Mouse (Mus musculus) MEL (cell line): ENCODE measurements around the gene Mrpl45. TPM values are rescaled to one million over a fixed set of nuclear protein-coding genes. Genes with fewer than 3 reads are reported as not detected.

Experiments used
- DNase-seq: peaks from one replicate; pipeline ENCODE4 v3.0.0; 2011; ENCODE audit warnings: low read depth, low spot score
- H3K27ac ChIP-seq: 2 replicates; pipeline ENCODE4 v1.5.1; 2012; ENCODE audit warnings: low read depth, mild to moderate bottlenecking, control low read depth, low read length, moderate library complexity; ENCODE audit not compliant: control insufficient read depth
- H3K27me3 ChIP-seq, 2 experiments: fragments of 150-350 bp in 1 of 2; sonication (generic) in 1 of 2; 2 replicates each; pipeline ENCODE4 v1.6.1; 2012; ENCODE audit warnings: low read length in 2 of 2, mild to moderate bottlenecking in 2 of 2, improper control_type of control experiment in 1 of 2, moderate library complexity in 1 of 2; ENCODE audit not compliant: insufficient read depth in 2 of 2, control insufficient read depth in 1 of 2
- H3K36me3 ChIP-seq, 2 experiments: 2 replicates each; pipeline ENCODE4 v1.6.1; 2012 to 2014; ENCODE audit warnings: low read length in 2 of 2, improper control_type of control experiment in 1 of 2, inconsistent platforms in 1 of 2, mild to moderate bottlenecking in 1 of 2; ENCODE audit not compliant: insufficient read depth in 2 of 2, control insufficient read depth in 1 of 2
- H3K4me1 ChIP-seq, 2 experiments: fragments of 150-350 bp in 1 of 2; sonication (generic) in 1 of 2; 2 replicates each; pipeline ENCODE4 v1.6.1; 2012; ENCODE audit warnings: low read length in 2 of 2, improper control_type of control experiment in 1 of 2, mild to moderate bottlenecking in 1 of 2; ENCODE audit not compliant: insufficient read depth in 2 of 2, control insufficient read depth in 1 of 2
- H3K4me3 ChIP-seq, 2 experiments: fragments of 150-350 bp in 1 of 2; sonication (generic) in 1 of 2; 2 replicates each; pipeline ENCODE4 v1.5.1; 2012; ENCODE audit warnings: low read depth in 2 of 2, low read length in 2 of 2, mild to moderate bottlenecking in 2 of 2, moderate library complexity in 2 of 2, control low read depth in 1 of 2, improper control_type of control experiment in 1 of 2; ENCODE audit not compliant: control insufficient read depth in 1 of 2, insufficient read depth in 1 of 2
- H3K79me2 ChIP-seq: 2 replicates; pipeline ENCODE4 v1.6.1; 2012; ENCODE audit warnings: mild to moderate bottlenecking, low read length, moderate library complexity; ENCODE audit not compliant: control insufficient read depth, poor library complexity, insufficient read depth
- H3K9ac ChIP-seq: 2 replicates; pipeline ENCODE4 v1.6.1; 2012; ENCODE audit warnings: low read depth, mild to moderate bottlenecking, control low read depth, low read length, moderate library complexity; ENCODE audit not compliant: control insufficient read depth, poor library complexity, severe bottlenecking
- H3K9me3 ChIP-seq: fragments of 150-350 bp; sonication (generic); replicated peaks from 2 replicates; pipeline ENCODE4 v1.6.1; 2012; ENCODE audit warnings: mild to moderate bottlenecking, low read length, improper control_type of control experiment, moderate library complexity; ENCODE audit not compliant: insufficient read depth
- CHD1 ChIP-seq: IDR thresholded peaks from 2 replicates; pipeline ENCODE4 v1.6.1; 2012; ENCODE audit warnings: low read depth, mild to moderate bottlenecking, inconsistent platforms, low read length, improper control_type of control experiment
- CTCF ChIP-seq, 3 experiments: IDR thresholded peaks in 2 of 3; conservative IDR thresholded peaks in 1 of 3; 2 replicates each; pipeline ENCODE4 v1.5.1; 2011 to 2012; ENCODE audit warnings: low read length in 3 of 3, low read depth in 2 of 3, mild to moderate bottlenecking in 2 of 3, improper control_type of control experiment in 1 of 3, inconsistent platforms in 1 of 3, mixed read lengths in 1 of 3, moderate library complexity in 1 of 3; ENCODE audit not compliant: control insufficient read depth in 1 of 3, insufficient read depth in 1 of 3, poor library complexity in 1 of 3, severe bottlenecking in 1 of 3
- E2F4 ChIP-seq: IDR thresholded peaks from 2 replicates; pipeline ENCODE4 v1.6.1; 2011; ENCODE audit warnings: low read depth, low read length, improper control_type of control experiment, borderline replicate concordance
- ELF1 ChIP-seq: IDR thresholded peaks from 2 replicates; pipeline ENCODE4 v1.6.1; 2014; ENCODE audit warnings: low read depth, mild to moderate bottlenecking, inconsistent platforms, low read length, improper control_type of control experiment, moderate library complexity
- GABPA ChIP-seq: IDR thresholded peaks from 2 replicates; pipeline ENCODE4 v1.6.1; 2012; ENCODE audit warnings: low read depth, mild to moderate bottlenecking, inconsistent platforms, low read length, improper control_type of control experiment, moderate library complexity
- MAX ChIP-seq: IDR thresholded peaks from 2 replicates; pipeline ENCODE4 v1.6.1; 2011; ENCODE audit warnings: low read length, improper control_type of control experiment
- MAZ ChIP-seq: IDR thresholded peaks from 2 replicates; pipeline ENCODE4 v1.6.1; 2012; ENCODE audit warnings: low read depth, mild to moderate bottlenecking, inconsistent platforms, low read length, improper control_type of control experiment
- MEF2A ChIP-seq: IDR thresholded peaks from 2 replicates; pipeline ENCODE4 v1.6.1; 2014; ENCODE audit warnings: low read depth, mild to moderate bottlenecking, inconsistent platforms, low read length, improper control_type of control experiment; ENCODE audit not compliant: poor library complexity, insufficient replicate concordance, severe bottlenecking; ENCODE audit errors: extremely low read depth
- MYB ChIP-seq: IDR thresholded peaks from 2 replicates; pipeline ENCODE4 v1.6.1; 2011; ENCODE audit warnings: mild to moderate bottlenecking, low read depth, low read length, improper control_type of control experiment
- MYC ChIP-seq: IDR thresholded peaks from 2 replicates; pipeline ENCODE4 v1.6.1; 2011; ENCODE audit warnings: low read depth, mild to moderate bottlenecking, low read length, improper control_type of control experiment, moderate library complexity
- NELFE ChIP-seq: IDR thresholded peaks from 2 replicates; pipeline ENCODE4 v1.6.1; 2011; ENCODE audit warnings: low read depth, low read length, improper control_type of control experiment
- NRF1 ChIP-seq: IDR thresholded peaks from 2 replicates; pipeline ENCODE4 v1.6.1; 2014; ENCODE audit warnings: low read depth, mild to moderate bottlenecking, inconsistent platforms, low read length, improper control_type of control experiment, moderate library complexity; ENCODE audit not compliant: poor library complexity, insufficient read depth, severe bottlenecking
- POLR2A ChIP-seq, 2 experiments: IDR thresholded peaks; 2 replicates each; pipeline ENCODE4 v1.6.1; 2011 to 2012; ENCODE audit warnings: low read length in 2 of 2, mild to moderate bottlenecking in 2 of 2, control low read depth in 1 of 2, improper control_type of control experiment in 1 of 2, low read depth in 1 of 2, moderate library complexity in 1 of 2; ENCODE audit not compliant: control insufficient read depth in 1 of 2, insufficient read depth in 1 of 2, poor library complexity in 1 of 2
- POLR2AphosphoS2 ChIP-seq: IDR thresholded peaks from 2 replicates; pipeline ENCODE4 v1.6.1; 2011; ENCODE audit warnings: low read length, improper control_type of control experiment
- RAD21 ChIP-seq: IDR thresholded peaks from 2 replicates; pipeline ENCODE4 v1.6.1; 2011; ENCODE audit warnings: mild to moderate bottlenecking, low read depth, low read length, improper control_type of control experiment
- SIN3A ChIP-seq: IDR thresholded peaks from 2 replicates; pipeline ENCODE4 v1.6.1; 2012; ENCODE audit warnings: low read length, improper control_type of control experiment, inconsistent platforms
- SMC3 ChIP-seq: IDR thresholded peaks from 2 replicates; pipeline ENCODE4 v1.6.1; 2011; ENCODE audit warnings: low read depth, low read length, improper control_type of control experiment
- TBP ChIP-seq: IDR thresholded peaks from 2 replicates; pipeline ENCODE4 v1.8.0; 2011; ENCODE audit warnings: low read depth, low read length, improper control_type of control experiment
- TCF12 ChIP-seq: IDR thresholded peaks from 2 replicates; pipeline ENCODE4 v1.6.1; 2014; ENCODE audit warnings: low read depth, mild to moderate bottlenecking, inconsistent platforms, low read length, improper control_type of control experiment, moderate library complexity
- ZC3H11A ChIP-seq: IDR thresholded peaks from 2 replicates; pipeline ENCODE4 v1.6.1; 2012; ENCODE audit warnings: low read depth, mild to moderate bottlenecking, inconsistent platforms, low read length, improper control_type of control experiment
- ZKSCAN1 ChIP-seq: IDR thresholded peaks from 2 replicates; pipeline ENCODE4 v1.6.1; 2012; ENCODE audit warnings: low read depth, mild to moderate bottlenecking, inconsistent platforms, low read length, improper control_type of control experiment, moderate library complexity
- ZMIZ1 ChIP-seq: IDR thresholded peaks from 2 replicates; pipeline ENCODE4 v1.6.1; 2012; ENCODE audit warnings: low read depth, mild to moderate bottlenecking, inconsistent platforms, low read length, improper control_type of control experiment, moderate library complexity
- ZNF384 ChIP-seq: IDR thresholded peaks from 2 replicates; pipeline ENCODE4 v1.6.1; 2012; ENCODE audit warnings: low read depth, mild to moderate bottlenecking, inconsistent platforms, low read length, improper control_type of control experiment
- polyA plus RNA-seq, 2 experiments: library from polyadenylated mRNA; stranded (reverse) in 1 of 2; unstranded in 1 of 2; fragments of >175 nt in 1 of 2; fragments of >200 nt in 1 of 2; gene quantifications; 2 replicates each; pipeline versions ENCODE4 v1.2.1 to v1.2.4; 2012; ENCODE audit warnings: low replicate concordance in 2 of 2, low read depth in 1 of 2; ENCODE audit not compliant: insufficient read length in 2 of 2, insufficient read depth in 1 of 2, missing spikeins in 1 of 2
- total RNA-seq: library from RNA; depleted of rRNA; stranded (reverse); fragments of 300-350 nt; gene quantifications from 2 replicates; pipeline ENCODE4 v1.2.3, GENCODE M21; 2012

Gene Mrpl45
- total and polyA plus RNA-seq, 3 experiments, result 65.0 to 72.7 TPM; not detected in 1

- peak; percentile 71 for DNase-seq
- peaks cover 0 to 23% of the 10 kb centered on the region in 2 experiments; a peak in 2 of 4 replicates for H3K36me3 ChIP-seq
These were observed 9.7 kb downstream of the Mrpl45 start for GRCm38 (mm10) chr11:97325224-97325623.

GRCm38 (mm10) chr11:97328148-97328547, 12.6 kb downstream of the Mrpl45 start:
- H3K79me2 ChIP-seq, result no peaks in the 10 kb centered on the region
- no peaks in the 10 kb centered on the region for H3K9me3 ChIP-seq
- no peak overlapping the region for H3K27ac ChIP-seq
- no peak overlapping the region for H3K4me3 ChIP-seq
- peaks cover 0 to 16% of the 10 kb centered on the region in 2 experiments; a peak in 2 of 4 replicates for H3K36me3 ChIP-seq
- TF ChIP-seq RAD21, result peak; percentile 68
- no peak for TF ChIP-seq GABPA
- TF ChIP-seq MAX, result no peak
- TF ChIP-seq ZC3H11A, result 0 out of 2 replicates have a peak, but pooled peaks have one; percentile 49
- TF ChIP-seq CTCF (IDR thresholded peaks at IDR 0.05 in 2 of 3, conservative IDR thresholded peaks at IDR 0.05 in 1 of 3; ENCODE audit: control insufficient read depth in 1 of 3, insufficient read depth in 1 of 3, low read depth in 2 of 3, low read length in 3 of 3, poor library complexity in 1 of 3, severe bottlenecking in 1 of 3), result peak; percentile 88 to 99 (median 96)
- peak; percentile 75 for TF ChIP-seq SMC3
- no peak overlapping the region for H3K9ac ChIP-seq
- peak; percentile 85 for DNase-seq
- no peaks in the 10 kb centered on the region for H3K27me3 ChIP-seq
- H3K4me1 ChIP-seq, result no peaks in the 10 kb centered on the region

More at GRCm38 (mm10) chr11:97325224-97325623, 9.7 kb downstream of the Mrpl45 start:
- Histone ChIP-seq H3K4me1 (no peaks in the 10 kb centered on the region), H3K4me3 (no peak overlapping the region), H3K9ac (no peak overlapping the region), H3K27me3 (no peaks in the 10 kb centered on the region), H3K27ac (no peak overlapping the region), H3K79me2 (no peaks in the 10 kb centered on the region), H3K9me3 (no peaks in the 10 kb centered on the region)
- TF ChIP-seq CTCF (IDR thresholded peaks at IDR 0.05 in 2 of 3, conservative IDR thresholded peaks at IDR 0.05 in 1 of 3; ENCODE audit: control insufficient read depth in 1 of 3, insufficient read depth in 1 of 3, low read depth in 2 of 3, low read length in 3 of 3, poor library complexity in 1 of 3, severe bottlenecking in 1 of 3) (peak; percentile 53 to 75 (median 72)), CHD1 (no peak), TBP (peak; percentile 45; the same call in 1 of the 2 replicates)
- TF ChIP-seq, all 39 proteins: peak for 2

GRCm38 (mm10) chr11:97330315-97330714, 14.8 kb downstream of the Mrpl45 start:
- Histone ChIP-seq H3K36me3 (peaks cover 0 to 6% of the 10 kb centered on the region in 2 experiments; a peak in 2 of 4 replicates), H3K27ac (no peak overlapping the region), H3K9ac (no peak overlapping the region), H3K4me3 (no peak overlapping the region), H3K4me1 (no peaks in the 10 kb centered on the region), H3K79me2 (no peaks in the 10 kb centered on the region), H3K9me3 (no peaks in the 10 kb centered on the region), H3K27me3 (no peaks in the 10 kb centered on the region)
- TF ChIP-seq ZMIZ1, result no peak
- no peak for TF ChIP-seq POLR2A (IDR thresholded peaks at IDR 0.05; ENCODE audit: control insufficient read depth in 1 of 2, insufficient read depth in 1 of 2, low read depth in 1 of 2, low read length in 2 of 2, poor library complexity in 1 of 2)
- TF ChIP-seq CTCF (IDR thresholded peaks at IDR 0.05 in 2 of 3, conservative IDR thresholded peaks at IDR 0.05 in 1 of 3; ENCODE audit: control insufficient read depth in 1 of 3, insufficient read depth in 1 of 3, low read depth in 2 of 3, low read length in 3 of 3, poor library complexity in 1 of 3, severe bottlenecking in 1 of 3), result peak in 2 of 3 experiments; percentile 1 to 58; a peak in 2 of 6 replicates
- TF ChIP-seq ZNF384, result no peak
- no peak for TF ChIP-seq NELFE
- TF ChIP-seq POLR2AphosphoS2, result no peak
- no peak for TF ChIP-seq MAZ
- TF ChIP-seq TCF12, result no peak
- no peak for TF ChIP-seq MEF2A
- no peak for TF ChIP-seq ZKSCAN1
- TF ChIP-seq MYB, result no peak
- TF ChIP-seq SIN3A, result no peak
- TF ChIP-seq NRF1, result no peak
- 0 out of 2 replicates have a peak, but pooled peaks have one; percentile 43 for TF ChIP-seq MYC
- no peak for TF ChIP-seq ZC3H11A
- TF ChIP-seq SMC3, result peak; percentile 42
- no peak for TF ChIP-seq E2F4
- no peak for TF ChIP-seq ELF1
- DNase-seq, result peak; percentile 46
